Mouse (Mus musculus): ENCODE results near the gene Camkk1. TPM values are rescaled to one million over a fixed set of nuclear protein-coding genes. Genes with fewer than 3 reads are reported as not detected.

The Camkk1 gene
- total and polyA plus RNA-seq, 3 experiments: 0.63 to 1.7 (median 1.2) TPM

DNA sequence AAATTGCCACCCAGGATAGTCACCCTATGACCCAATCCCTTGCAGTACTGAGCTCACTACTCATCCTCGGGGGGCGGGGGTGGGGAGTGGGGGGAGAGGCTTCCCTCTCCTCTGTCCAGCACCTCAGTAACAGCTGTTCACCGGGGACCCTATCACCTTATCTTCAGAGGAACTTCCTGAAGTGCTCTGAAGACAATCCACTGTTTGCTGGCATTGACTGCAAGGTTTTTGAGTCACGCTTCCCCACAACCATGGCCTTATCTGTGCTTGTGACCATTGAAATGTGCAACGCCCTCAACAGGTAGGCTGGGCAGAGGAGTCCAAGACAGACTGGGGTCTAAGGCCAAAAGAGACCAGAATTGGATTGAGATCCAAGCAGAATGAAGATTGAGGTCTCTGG lies 31.0 kb upstream of the Camkk1 start:
- no peak for TF ChIP-seq CTCF (IDR thresholded peaks at IDR 0.05)
- no peak for TF ChIP-seq POLR2A (IDR thresholded peaks at IDR 0.05; ENCODE audit: insufficient read depth, low read depth, low read length)
- TF ChIP-seq EP300 (IDR thresholded peaks at IDR 0.05; ENCODE audit: insufficient read depth, low read depth, low read length): no peak
- DNase-seq: no peak
- H3K27ac ChIP-seq: no peak overlapping the region
- no peaks in the 10 kb centered on the region for H3K79me2 ChIP-seq (replicated peaks; ENCODE audit: control insufficient read depth, insufficient read depth, low read length)
- no peaks in the 10 kb centered on the region for H3K27me3 ChIP-seq (ENCODE audit: control insufficient read depth, insufficient read depth, low read length)
- H3K4me1 ChIP-seq (ENCODE audit: control insufficient read depth, insufficient read depth, low read length): peaks cover 8% of the 10 kb centered on the region
- intact Hi-C loops (cut with DNase I): no loop called here
- no peaks in the 10 kb centered on the region for H3K36me3 ChIP-seq (ENCODE audit: control insufficient read depth, insufficient read depth, low read length)
- H3K4me3 ChIP-seq: no peak overlapping the region
- WGBS: 45% methylated on average over 5 of the region's 5 CpGs
- H3K9ac ChIP-seq (ENCODE audit: low read depth, low read length): no peak overlapping the region

DNA sequence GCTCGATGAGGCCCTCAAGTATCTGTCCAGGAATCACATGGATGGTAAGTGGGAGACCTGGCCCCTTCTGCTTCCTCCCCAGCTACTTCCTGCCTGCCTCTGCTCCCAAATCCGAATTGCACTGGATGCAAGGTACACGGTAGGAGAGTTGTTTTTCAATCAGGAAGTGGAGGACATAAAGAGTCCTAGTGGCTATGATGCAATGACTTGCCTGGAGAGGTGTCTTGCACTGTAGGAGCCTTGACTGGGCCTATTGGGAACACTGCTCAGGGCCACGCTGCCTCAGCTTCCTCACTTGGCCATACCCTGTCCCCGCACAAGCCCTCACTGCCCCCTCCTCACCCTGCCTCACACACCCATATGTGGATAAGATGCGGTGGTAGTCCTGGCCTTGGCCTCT lies 29.8 kb upstream of the Camkk1 start:
- no peak for DNase-seq
- H3K4me3 ChIP-seq: no peak overlapping the region
- no peak overlapping the region for H3K9ac ChIP-seq (ENCODE audit: low read depth, low read length)
- H3K27me3 ChIP-seq (ENCODE audit: control insufficient read depth, insufficient read depth, low read length): no peaks in the 10 kb centered on the region
- H3K79me2 ChIP-seq (replicated peaks; ENCODE audit: control insufficient read depth, insufficient read depth, low read length): no peaks in the 10 kb centered on the region
- H3K4me1 ChIP-seq (ENCODE audit: control insufficient read depth, insufficient read depth, low read length): peaks cover 8% of the 10 kb centered on the region
- intact Hi-C loops (cut with DNase I): no loop called here
- TF ChIP-seq EP300 (IDR thresholded peaks at IDR 0.05; ENCODE audit: insufficient read depth, low read depth, low read length) (no peak), CTCF (IDR thresholded peaks at IDR 0.05) (no peak)
- no peaks in the 10 kb centered on the region for H3K36me3 ChIP-seq (ENCODE audit: control insufficient read depth, insufficient read depth, low read length)
- no peak overlapping the region for H3K27ac ChIP-seq
- 78% methylated on average over 6 of the region's 6 CpGs for WGBS

DNA sequence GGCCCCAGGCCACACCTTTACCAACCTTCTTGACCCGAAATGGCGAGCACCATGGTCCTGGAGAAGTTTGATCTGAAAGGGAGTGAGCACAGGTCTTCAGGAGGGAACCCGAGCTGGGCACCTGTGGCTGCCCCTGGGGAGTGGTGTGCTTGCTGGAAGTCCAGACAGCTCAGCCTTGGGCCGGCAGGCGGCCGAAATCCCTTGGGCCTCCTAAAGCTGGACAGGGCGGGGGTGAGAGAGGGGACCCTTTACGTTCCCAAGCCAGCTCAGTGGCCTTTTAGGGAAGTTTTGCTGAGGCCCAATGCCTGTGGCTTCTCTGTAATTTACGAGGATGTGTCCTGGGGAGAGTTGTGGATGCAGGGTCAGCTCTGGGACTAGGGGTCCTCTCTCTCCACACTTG lies 28.1 kb upstream of the Camkk1 start:
- no peaks in the 10 kb centered on the region for H3K27me3 ChIP-seq (ENCODE audit: control insufficient read depth, insufficient read depth, low read length)
- no peak overlapping the region for H3K9ac ChIP-seq (ENCODE audit: low read depth, low read length)
- H3K79me2 ChIP-seq (replicated peaks; ENCODE audit: control insufficient read depth, insufficient read depth, low read length): no peaks in the 10 kb centered on the region
- peaks cover 8% of the 10 kb centered on the region for H3K4me1 ChIP-seq (ENCODE audit: control insufficient read depth, insufficient read depth, low read length)
- TF ChIP-seq EP300 (IDR thresholded peaks at IDR 0.05; ENCODE audit: insufficient read depth, low read depth, low read length) (no peak), POLR2A (IDR thresholded peaks at IDR 0.05; ENCODE audit: insufficient read depth, low read depth, low read length) (no peak), CTCF (IDR thresholded peaks at IDR 0.05) (no peak)
- no peak overlapping the region for H3K27ac ChIP-seq
- no peak overlapping the region for H3K4me3 ChIP-seq
- 86% methylated on average over 9 of the region's 9 CpGs for WGBS
- intact Hi-C loops (cut with DNase I): no loop called here
- no peaks in the 10 kb centered on the region for H3K36me3 ChIP-seq (ENCODE audit: control insufficient read depth, insufficient read depth, low read length)
- no peak for DNase-seq

DNA sequence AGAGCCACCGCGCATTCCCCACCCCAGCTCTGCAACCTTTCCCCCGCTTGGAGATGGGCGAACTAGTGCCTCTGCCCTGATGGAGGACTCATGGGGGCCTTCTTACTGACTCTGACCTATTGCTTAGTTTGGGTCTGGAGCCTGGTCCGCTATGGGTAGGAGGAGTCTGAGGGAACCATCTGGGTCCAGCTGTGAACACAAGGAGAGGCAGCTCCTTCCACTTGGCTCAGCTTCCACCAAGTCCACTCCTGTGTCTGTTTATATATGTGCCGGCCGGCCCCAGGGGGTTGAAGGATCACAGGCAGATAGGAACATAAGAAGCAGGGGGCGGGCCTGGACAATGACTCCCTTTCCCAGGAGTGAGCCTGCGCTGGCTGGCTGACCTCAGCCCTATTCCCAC lies 26.8 kb upstream of the Camkk1 start:
- no peaks in the 10 kb centered on the region for H3K36me3 ChIP-seq (ENCODE audit: control insufficient read depth, insufficient read depth, low read length)
- WGBS: 55% methylated on average over 9 of the region's 9 CpGs
- no peak overlapping the region for H3K27ac ChIP-seq
- H3K79me2 ChIP-seq (replicated peaks; ENCODE audit: control insufficient read depth, insufficient read depth, low read length): no peaks in the 10 kb centered on the region
- TF ChIP-seq CTCF (IDR thresholded peaks at IDR 0.05) (no peak), POLR2A (IDR thresholded peaks at IDR 0.05; ENCODE audit: insufficient read depth, low read depth, low read length) (no peak), EP300 (IDR thresholded peaks at IDR 0.05; ENCODE audit: insufficient read depth, low read depth, low read length) (no peak)
- H3K27me3 ChIP-seq (ENCODE audit: control insufficient read depth, insufficient read depth, low read length): no peaks in the 10 kb centered on the region
- no peak overlapping the region for H3K9ac ChIP-seq (ENCODE audit: low read depth, low read length)
- H3K4me1 ChIP-seq (ENCODE audit: control insufficient read depth, insufficient read depth, low read length): peaks cover 6% of the 10 kb centered on the region
- H3K4me3 ChIP-seq: no peak overlapping the region
- intact Hi-C loops (cut with DNase I): no loop called here
- peak; percentile 38 to 44 for DNase-seq

DNA sequence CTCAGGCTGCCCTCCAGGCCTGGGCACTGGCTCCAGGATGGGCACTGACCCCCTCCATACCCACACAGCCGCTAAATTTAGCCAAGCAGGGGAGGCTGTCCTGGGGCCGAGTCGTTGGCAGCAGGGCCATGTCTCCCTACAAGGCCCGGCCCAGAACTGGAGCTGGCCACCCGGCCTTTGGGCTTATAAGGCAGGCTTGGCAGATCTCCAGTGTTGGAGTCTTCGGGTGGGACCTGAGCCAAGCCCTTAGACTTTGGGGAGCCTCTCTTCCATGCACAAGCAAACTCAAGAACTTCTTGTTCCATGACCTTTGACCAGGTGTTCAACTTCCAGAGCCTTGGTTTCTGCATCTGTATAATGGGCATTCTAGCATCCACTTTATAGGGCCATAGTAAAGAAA lies 22.5 kb upstream of the Camkk1 start:
- no peaks in the 10 kb centered on the region for H3K79me2 ChIP-seq (replicated peaks; ENCODE audit: control insufficient read depth, insufficient read depth, low read length)
- DNase-seq: no peak
- no peak overlapping the region for H3K9ac ChIP-seq (ENCODE audit: low read depth, low read length)
- intact Hi-C loops (cut with DNase I): no loop called here
- no peaks in the 10 kb centered on the region for H3K36me3 ChIP-seq (ENCODE audit: control insufficient read depth, insufficient read depth, low read length)
- no peak overlapping the region for H3K27ac ChIP-seq
- TF ChIP-seq POLR2A (IDR thresholded peaks at IDR 0.05; ENCODE audit: insufficient read depth, low read depth, low read length) (no peak), EP300 (IDR thresholded peaks at IDR 0.05; ENCODE audit: insufficient read depth, low read depth, low read length) (no peak), CTCF (IDR thresholded peaks at IDR 0.05) (no peak)
- WGBS: 47% methylated on average over 6 of the region's 6 CpGs
- H3K27me3 ChIP-seq (ENCODE audit: control insufficient read depth, insufficient read depth, low read length): no peaks in the 10 kb centered on the region
- peaks cover 7% of the 10 kb centered on the region for H3K4me1 ChIP-seq (ENCODE audit: control insufficient read depth, insufficient read depth, low read length)
- no peak overlapping the region for H3K4me3 ChIP-seq

DNA sequence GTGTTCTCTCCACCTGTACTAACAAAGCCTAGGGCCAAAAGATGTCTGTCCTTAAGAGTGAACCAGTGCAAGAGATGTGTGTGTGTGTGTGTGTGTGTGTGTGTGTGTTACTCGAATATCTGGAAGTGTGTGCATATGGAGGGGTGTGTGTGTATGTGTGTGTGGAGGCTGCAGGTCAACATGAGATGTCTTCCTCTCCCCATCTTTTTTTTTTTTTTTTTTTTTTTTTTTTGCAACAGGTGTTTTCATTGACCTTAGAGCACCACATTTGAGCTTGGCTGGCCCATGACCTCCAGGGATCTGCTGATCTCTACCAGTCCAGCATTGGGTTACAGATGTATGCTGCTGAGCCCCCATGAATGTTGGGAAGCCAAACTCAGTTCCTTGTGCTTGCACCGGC lies 22.0 kb upstream of the Camkk1 start:
- TF ChIP-seq POLR2A (IDR thresholded peaks at IDR 0.05; ENCODE audit: insufficient read depth, low read depth, low read length) (no peak), EP300 (IDR thresholded peaks at IDR 0.05; ENCODE audit: insufficient read depth, low read depth, low read length) (no peak), CTCF (IDR thresholded peaks at IDR 0.05) (no peak)
- WGBS: 89% methylated on average over 2 of the region's 2 CpGs
- no peak overlapping the region for H3K4me3 ChIP-seq
- no peaks in the 10 kb centered on the region for H3K27me3 ChIP-seq (ENCODE audit: control insufficient read depth, insufficient read depth, low read length)
- H3K27ac ChIP-seq: no peak overlapping the region
- no peaks in the 10 kb centered on the region for H3K79me2 ChIP-seq (replicated peaks; ENCODE audit: control insufficient read depth, insufficient read depth, low read length)
- H3K9ac ChIP-seq (ENCODE audit: low read depth, low read length): no peak overlapping the region
- peaks cover 7% of the 10 kb centered on the region for H3K4me1 ChIP-seq (ENCODE audit: control insufficient read depth, insufficient read depth, low read length)
- intact Hi-C loops (cut with DNase I): no loop called here
- H3K36me3 ChIP-seq (ENCODE audit: control insufficient read depth, insufficient read depth, low read length): no peaks in the 10 kb centered on the region
- no peak for DNase-seq

Measured in heart, adult 2 months (tissue).